Mouse (Mus musculus): ENCODE measurements around the gene Ikbip. TPM values are rescaled to one million over a fixed set of nuclear protein-coding genes. Genes with fewer than 3 reads are reported as not detected.

The Ikbip gene
- polyA plus RNA-seq, 1 experiment from 2014 or later = 17.7 TPM

DNA sequence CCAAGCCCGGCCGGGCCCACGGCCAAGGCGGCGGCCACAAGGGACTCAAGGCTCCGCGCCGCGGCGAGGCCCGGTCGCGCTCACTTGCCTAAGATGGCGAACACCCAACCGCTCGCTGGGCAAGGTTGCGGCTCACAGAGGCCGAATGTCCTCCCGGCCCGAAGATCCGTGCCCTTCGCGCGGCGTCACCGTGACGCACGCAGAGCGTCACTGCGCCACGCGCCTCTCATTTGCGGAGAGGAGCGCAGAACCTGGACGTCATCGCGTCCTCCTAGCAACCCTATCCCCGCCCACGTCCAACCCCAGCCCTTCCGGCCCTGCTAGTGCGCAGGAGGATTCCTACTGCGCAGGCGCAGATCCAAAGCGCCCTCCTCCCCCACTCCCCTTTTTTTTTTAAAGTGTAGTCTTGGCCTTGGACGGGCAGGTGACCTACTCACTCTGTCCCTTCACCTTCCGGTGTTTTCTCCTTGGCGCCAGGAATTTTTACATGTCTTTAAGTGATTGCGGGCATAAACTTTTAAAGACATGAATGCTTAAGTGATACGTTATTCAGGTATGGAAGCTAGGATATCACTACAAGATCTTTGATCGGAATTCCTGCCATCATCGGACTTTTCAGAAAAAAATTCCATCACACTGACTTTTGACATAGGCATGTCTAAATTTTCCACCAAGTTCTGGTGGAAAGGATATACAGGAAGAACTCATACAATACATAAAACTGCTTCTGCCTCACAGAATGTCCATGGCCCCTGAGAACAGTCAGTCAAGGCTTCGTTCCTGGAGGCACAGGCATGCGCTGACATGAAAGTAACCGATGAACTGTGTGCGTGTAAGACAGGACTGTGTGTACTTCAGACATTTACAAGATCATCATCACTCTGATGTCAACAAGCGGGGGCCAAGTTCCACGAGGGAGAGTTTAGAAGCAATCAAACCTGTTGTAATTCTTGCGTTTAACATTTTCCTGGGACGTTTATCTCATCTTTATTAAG is 41.4 kb downstream of the Ikbip start, which contains the start of gene Slc25a3:
Slc25a3 (minus strand) TSS at position 232 of the 995 bp plus-strand sequence.
- H3K4me1 ChIP-seq = peaks cover 23% of the 10 kb centered on the region
- H3K4me3 ChIP-seq = peak within 1 kb of the TSS; percentile 82
- 12% methylated on average over 59 of the region's 59 CpGs for WGBS

DNA sequence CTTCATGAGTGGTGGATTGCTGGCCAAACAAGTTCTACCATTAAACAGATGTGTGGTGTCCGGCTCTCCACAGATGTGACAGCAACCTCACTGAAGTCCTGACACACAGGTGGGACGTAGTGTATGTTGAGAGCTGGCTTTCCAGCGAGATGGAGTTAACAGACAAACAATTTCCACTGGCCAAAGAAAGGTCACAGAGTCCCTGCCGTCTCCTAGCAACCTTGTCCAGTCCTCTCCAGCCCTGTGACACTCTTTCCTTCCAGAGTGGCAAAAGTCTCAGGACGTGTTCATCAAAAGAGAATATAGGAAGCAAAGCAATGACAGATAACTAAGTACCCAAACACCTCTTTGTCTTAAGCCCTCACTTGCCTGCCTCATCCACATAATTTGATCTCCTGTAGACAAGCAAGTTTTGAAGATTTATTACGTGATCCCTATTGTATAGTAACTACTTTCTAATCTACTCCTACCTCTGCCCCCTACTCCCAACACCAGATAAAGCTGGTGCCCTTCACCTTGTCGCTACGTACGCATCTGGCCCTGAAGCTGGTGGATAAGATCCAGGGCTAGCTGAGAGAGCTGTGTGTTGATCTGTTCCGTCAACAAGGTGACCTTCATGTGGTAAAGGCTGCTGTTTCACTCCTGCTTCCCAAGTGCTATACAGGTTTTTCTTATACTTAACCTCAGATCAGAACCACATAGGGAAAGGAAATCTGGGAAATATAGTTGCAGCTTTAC is 44.0 kb downstream of the Ikbip start:
- H3K27ac ChIP-seq = no peak overlapping the region
- H3K9ac ChIP-seq = no peak overlapping the region
- peaks cover 18% of the 10 kb centered on the region for H3K4me1 ChIP-seq
- 82% methylated on average over 10 of the region's 10 CpGs for WGBS
- no peak overlapping the region for H3K4me2 ChIP-seq
- no peak overlapping the region for H3K4me3 ChIP-seq
- H3K36me3 ChIP-seq (replicated peaks) = no peaks in the 10 kb centered on the region; the same call in 1 of the 2 replicates
- H3K27me3 ChIP-seq (replicated peaks) = no peaks in the 10 kb centered on the region
- no peak for ATAC-seq (replicated peaks)
- H3K9me3 ChIP-seq = no peaks in the 10 kb centered on the region

More for the DNA sequence above, 41.4 kb downstream of the Ikbip start, which contains the start of gene Slc25a3:
- Histone ChIP-seq H3K4me2 (peak within 1 kb of the TSS; percentile 71), H3K9me3 (no peaks in the 10 kb centered on the region), H3K27ac (peak within 1 kb of the TSS; percentile 93), H3K9ac (peak within 1 kb of the TSS; percentile 96), H3K27me3 (replicated peaks) (no peaks in the 10 kb centered on the region), H3K36me3 (replicated peaks) (peaks cover 7% of the 10 kb centered on the region; the same call in 1 of the 2 replicates)
- ATAC-seq (replicated peaks) = peak; percentile 100

GRCm38 (mm10) chr10:91127395-91127794 is 44.7 kb downstream of the Ikbip start:
- Histone ChIP-seq H3K27me3 (replicated peaks) (no peaks in the 10 kb centered on the region), H3K9ac (no peak overlapping the region), H3K27ac (no peak overlapping the region), H3K36me3 (replicated peaks) (no peaks in the 10 kb centered on the region), H3K9me3 (no peaks in the 10 kb centered on the region), H3K4me2 (no peak overlapping the region), H3K4me3 (no peak overlapping the region), H3K4me1 (peaks cover 11% of the 10 kb centered on the region)
- ATAC-seq (replicated peaks) = no peak
- 79% methylated on average over 2 of the region's 2 CpGs for WGBS

DNA sequence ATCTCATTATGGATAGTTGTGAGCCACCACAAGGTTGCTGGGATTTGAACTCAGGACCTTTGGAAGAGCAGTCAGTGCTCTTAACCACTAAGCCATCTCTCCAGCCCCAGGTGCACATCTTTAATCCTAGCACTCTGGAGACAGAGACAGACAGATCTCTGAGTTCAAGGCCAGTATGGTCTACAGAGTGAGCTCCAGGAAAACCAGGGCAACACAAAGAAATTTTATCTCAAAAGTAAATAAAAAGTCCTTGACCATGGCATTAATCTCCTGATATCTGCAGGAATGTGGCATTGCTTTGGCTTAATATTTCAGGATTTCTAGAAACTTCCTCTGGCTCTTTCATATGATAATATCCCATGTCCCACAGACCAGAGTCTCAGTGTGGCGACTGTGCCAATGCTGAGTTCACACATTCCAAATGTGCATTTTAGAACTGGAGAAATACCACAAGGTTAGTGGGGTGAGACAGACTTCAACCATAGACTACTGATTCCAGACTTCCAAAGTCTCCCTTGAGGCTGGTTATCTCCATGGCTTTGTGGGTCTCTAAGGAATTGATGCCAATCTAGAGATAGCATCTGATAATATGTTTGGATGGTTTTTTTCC is 45.9 kb downstream of the Ikbip start:
- ATAC-seq (replicated peaks) = no peak
- H3K9me3 ChIP-seq = no peaks in the 10 kb centered on the region

GRCm38 (mm10) chr10:91130792-91131191 is 48.1 kb downstream of the Ikbip start:
- Histone ChIP-seq H3K4me3 (no peak overlapping the region), H3K4me2 (no peak overlapping the region), H3K27me3 (replicated peaks) (no peaks in the 10 kb centered on the region), H3K9me3 (no peaks in the 10 kb centered on the region), H3K27ac (no peak overlapping the region), H3K4me1 (no peaks in the 10 kb centered on the region), H3K9ac (no peak overlapping the region), H3K36me3 (replicated peaks) (no peaks in the 10 kb centered on the region)
- ATAC-seq (replicated peaks) = no peak
- WGBS = 75% methylated on average over 3 of the region's 3 CpGs

More for the DNA sequence above, 45.9 kb downstream of the Ikbip start:
- no peak overlapping the region for H3K27ac ChIP-seq
- H3K4me1 ChIP-seq = 0 out of 2 replicates have a peak, but pooled peaks cover 3% of the 10 kb centered on the region
- H3K9ac ChIP-seq = no peak overlapping the region
- H3K36me3 ChIP-seq (replicated peaks) = no peaks in the 10 kb centered on the region
- H3K4me3 ChIP-seq = no peak overlapping the region
- no peak overlapping the region for H3K4me2 ChIP-seq
- WGBS = 81% methylated on average over 1 of the region's 1 CpGs
- H3K27me3 ChIP-seq (replicated peaks) = no peaks in the 10 kb centered on the region

DNA sequence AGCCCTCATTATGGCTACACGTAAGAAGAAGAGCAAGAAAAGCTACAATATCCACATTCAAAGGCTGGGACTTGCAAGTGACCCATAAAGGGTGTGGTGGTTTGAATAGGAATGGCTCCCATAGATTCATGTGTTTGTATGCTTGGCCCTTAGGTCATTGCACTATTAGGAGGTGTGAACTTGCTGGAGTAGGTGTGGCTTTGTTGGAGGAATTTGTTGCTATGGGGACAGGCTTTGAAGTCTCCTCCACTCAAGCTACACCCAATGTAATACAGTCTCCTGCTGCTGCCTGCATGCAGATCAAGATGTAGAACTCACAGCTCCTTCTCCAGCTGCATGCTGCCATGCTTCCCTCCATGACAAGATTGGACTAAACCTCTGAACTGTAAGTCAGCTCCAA is 48.8 kb downstream of the Ikbip start:
- no peaks in the 10 kb centered on the region for H3K4me1 ChIP-seq
- WGBS = 63% methylated on average over 1 of the region's 1 CpGs
- no peak overlapping the region for H3K4me3 ChIP-seq
- no peaks in the 10 kb centered on the region for H3K36me3 ChIP-seq (replicated peaks)
- H3K9me3 ChIP-seq = no peaks in the 10 kb centered on the region
- H3K9ac ChIP-seq = no peak overlapping the region
- no peak overlapping the region for H3K27ac ChIP-seq
- ATAC-seq (replicated peaks) = no peak
- H3K4me2 ChIP-seq = no peak overlapping the region
- no peaks in the 10 kb centered on the region for H3K27me3 ChIP-seq (replicated peaks)

- Histone ChIP-seq H3K9ac (no peak overlapping the region), H3K27ac (no peak overlapping the region), H3K4me3 (no peak overlapping the region), H3K4me2 (no peak overlapping the region), H3K9me3 (no peaks in the 10 kb centered on the region), H3K27me3 (replicated peaks) (no peaks in the 10 kb centered on the region), H3K36me3 (replicated peaks) (no peaks in the 10 kb centered on the region), H3K4me1 (no peaks in the 10 kb centered on the region)
- ATAC-seq (replicated peaks) = no peak
- WGBS = 84% methylated on average over 7 of the region's 7 CpGs
Measured at GRCm38 (mm10) chr10:91135302-91135972, 52.7 kb downstream of the Ikbip start.

DNA sequence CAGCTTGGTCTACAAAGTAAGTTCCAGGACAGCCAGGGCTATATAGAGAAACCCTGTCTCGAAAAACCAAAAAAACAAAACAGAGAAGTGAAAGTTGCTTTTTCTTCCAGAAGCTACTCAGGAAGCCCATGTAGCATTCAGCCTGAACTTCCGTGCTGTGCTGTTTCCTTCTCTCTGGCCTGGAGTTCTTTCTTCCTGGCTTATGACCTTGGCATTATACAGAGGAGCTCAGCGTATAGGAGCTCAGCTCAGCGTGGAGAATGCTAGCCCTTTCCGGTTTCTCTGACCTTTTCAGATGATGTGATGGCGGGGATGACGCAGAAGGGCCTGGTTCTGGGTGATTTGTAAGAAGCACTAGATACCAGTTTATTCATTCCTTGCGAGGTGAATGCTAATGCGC is 54.7 kb downstream of the Ikbip start:
- H3K9me3 ChIP-seq = no peaks in the 10 kb centered on the region
- no peak for ATAC-seq (replicated peaks)
- no peak overlapping the region for H3K9ac ChIP-seq
- no peak overlapping the region for H3K4me3 ChIP-seq
- H3K27ac ChIP-seq = no peak overlapping the region
- WGBS = 71% methylated on average over 9 of the region's 9 CpGs
- H3K27me3 ChIP-seq (replicated peaks) = no peaks in the 10 kb centered on the region
- no peaks in the 10 kb centered on the region for H3K36me3 ChIP-seq (replicated peaks)
- H3K4me1 ChIP-seq = no peaks in the 10 kb centered on the region
- no peak overlapping the region for H3K4me2 ChIP-seq

GRCm38 (mm10) chr10:91138317-91138716 is 55.6 kb downstream of the Ikbip start:
- no peaks in the 10 kb centered on the region for H3K27me3 ChIP-seq (replicated peaks)
- H3K4me1 ChIP-seq = no peaks in the 10 kb centered on the region
- no peak overlapping the region for H3K4me3 ChIP-seq
- 88% methylated on average over 3 of the region's 3 CpGs for WGBS
- H3K9ac ChIP-seq = no peak overlapping the region
- ATAC-seq (replicated peaks) = no peak
- no peaks in the 10 kb centered on the region for H3K9me3 ChIP-seq
- no peak overlapping the region for H3K27ac ChIP-seq
- H3K4me2 ChIP-seq = no peak overlapping the region
- no peaks in the 10 kb centered on the region for H3K36me3 ChIP-seq (replicated peaks)

- H3K27me3 ChIP-seq (replicated peaks) = no peaks in the 10 kb centered on the region
- no peaks in the 10 kb centered on the region for H3K4me1 ChIP-seq
- no peak overlapping the region for H3K27ac ChIP-seq
- H3K4me2 ChIP-seq = no peak overlapping the region
- H3K36me3 ChIP-seq (replicated peaks) = no peaks in the 10 kb centered on the region
- no peaks in the 10 kb centered on the region for H3K9me3 ChIP-seq
- H3K4me3 ChIP-seq = no peak overlapping the region
- no peak overlapping the region for H3K9ac ChIP-seq
- 93% methylated on average over 14 of the region's 14 CpGs for WGBS
- ATAC-seq (replicated peaks) = no peak
Measured at GRCm38 (mm10) chr10:91139148-91139766, 56.5 kb downstream of the Ikbip start.

DNA sequence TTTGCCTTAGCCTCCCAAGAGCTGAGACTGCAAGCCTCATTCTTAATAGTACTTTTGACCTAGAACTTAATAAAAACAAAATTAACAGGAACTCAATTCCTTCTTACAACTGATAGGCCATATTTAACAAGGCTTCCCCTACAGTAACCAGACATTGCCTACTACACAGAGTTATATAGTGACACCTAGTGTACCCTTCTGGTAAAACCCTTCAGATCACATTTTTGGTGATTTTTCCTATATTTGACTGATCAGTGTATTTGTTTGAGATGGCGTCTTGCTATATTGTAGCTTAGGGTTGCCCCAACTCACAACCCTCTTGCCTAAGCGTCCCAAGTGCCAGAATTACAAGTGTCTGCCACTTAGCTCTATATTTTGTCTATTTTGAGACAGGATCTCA is 58.8 kb downstream of the Ikbip start:
- 23% methylated on average over 2 of the region's 2 CpGs for WGBS
- Histone ChIP-seq H3K4me3 (no peak overlapping the region), H3K9me3 (no peaks in the 10 kb centered on the region), H3K4me2 (no peak overlapping the region), H3K27me3 (replicated peaks) (no peaks in the 10 kb centered on the region), H3K27ac (no peak overlapping the region), H3K9ac (no peak overlapping the region), H3K4me1 (no peaks in the 10 kb centered on the region), H3K36me3 (replicated peaks) (no peaks in the 10 kb centered on the region; the same call in 1 of the 2 replicates)
- ATAC-seq (replicated peaks) = peak; percentile 48; the same call in 1 of the 2 replicates

Measured in midbrain, embryonic 15.5 days (tissue).